Mouse (Mus musculus) 3T3-L1 (cell line): ENCODE results near the gene Rxfp4.
A peak's percentile ranks its signal among the peaks of the same experiment; 100 is the strongest.
"Not testable (repeated sequence)": the region's sequence is repeated elsewhere in the genome, so short reads cannot be mapped to it uniquely, and the experiment has no call there.

Source experiments
- DNase-seq: peaks from one replicate; pipeline ENCODE4 v3.0.0-alpha.2; 2015; ENCODE audit warnings: low read depth, low spot score

Rxfp4 gene

DNA sequence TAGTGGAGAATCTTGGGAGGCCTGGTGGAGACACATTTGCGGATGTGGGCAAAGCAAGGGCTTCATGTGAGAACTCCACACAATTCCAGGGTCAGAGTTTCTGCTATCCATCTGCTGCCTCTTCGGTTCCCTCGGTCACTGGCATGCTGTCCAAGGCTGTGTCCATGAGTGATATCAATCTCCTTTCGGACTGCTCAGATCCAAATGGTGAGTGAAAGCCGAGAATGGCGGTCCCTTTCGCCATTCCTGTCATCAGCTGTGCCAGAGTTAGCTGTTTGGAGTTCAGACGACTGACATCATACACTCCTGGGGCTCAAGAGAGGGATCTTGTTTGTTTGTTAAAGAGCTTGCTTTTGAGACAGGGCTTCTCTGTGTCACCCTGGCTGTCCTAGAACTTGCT is 38.5 kb downstream of the Rxfp4 start:
- no peak for DNase-seq

DNA sequence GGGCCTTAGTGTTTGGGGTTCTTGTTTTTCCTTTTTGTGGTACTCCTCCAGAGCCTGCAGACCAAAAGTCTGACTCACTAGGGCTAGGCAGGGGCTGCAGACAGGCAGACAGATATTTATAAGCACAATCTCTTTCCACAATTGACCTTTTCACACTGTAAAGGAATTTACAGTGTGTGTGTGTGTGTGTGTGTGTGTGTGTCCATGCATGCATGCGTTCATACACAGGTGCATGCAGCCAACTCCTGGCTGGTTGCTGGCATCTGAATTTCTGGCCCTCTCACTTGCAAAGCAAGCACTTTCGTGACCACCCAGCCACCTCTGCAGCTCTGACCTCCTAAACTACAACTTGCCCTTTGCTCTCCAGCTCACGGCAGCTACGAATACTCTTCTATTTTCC is 43.9 kb downstream of the Rxfp4 start:
- DNase-seq, result peak; percentile 53

DNA sequence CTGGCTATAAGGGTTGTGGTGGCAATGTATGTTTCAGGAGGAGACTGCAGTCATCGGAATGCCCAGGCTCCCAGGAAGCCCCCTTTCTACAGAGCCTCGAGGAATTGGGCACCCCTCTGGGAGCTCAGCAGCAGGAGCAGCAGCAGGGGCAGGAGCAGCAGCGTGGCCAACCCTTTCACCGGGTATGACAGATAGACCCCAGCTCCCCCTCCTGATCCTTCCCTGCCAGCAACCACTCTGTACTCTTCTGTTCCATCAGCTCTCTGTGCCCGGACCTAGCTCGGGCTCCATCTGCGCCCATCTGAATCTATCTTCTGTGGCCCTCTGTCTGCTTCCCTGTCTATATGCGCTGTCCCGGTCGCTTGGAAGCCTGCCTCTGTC is 45.2 kb downstream of the Rxfp4 start:
- no peak for DNase-seq

DNA sequence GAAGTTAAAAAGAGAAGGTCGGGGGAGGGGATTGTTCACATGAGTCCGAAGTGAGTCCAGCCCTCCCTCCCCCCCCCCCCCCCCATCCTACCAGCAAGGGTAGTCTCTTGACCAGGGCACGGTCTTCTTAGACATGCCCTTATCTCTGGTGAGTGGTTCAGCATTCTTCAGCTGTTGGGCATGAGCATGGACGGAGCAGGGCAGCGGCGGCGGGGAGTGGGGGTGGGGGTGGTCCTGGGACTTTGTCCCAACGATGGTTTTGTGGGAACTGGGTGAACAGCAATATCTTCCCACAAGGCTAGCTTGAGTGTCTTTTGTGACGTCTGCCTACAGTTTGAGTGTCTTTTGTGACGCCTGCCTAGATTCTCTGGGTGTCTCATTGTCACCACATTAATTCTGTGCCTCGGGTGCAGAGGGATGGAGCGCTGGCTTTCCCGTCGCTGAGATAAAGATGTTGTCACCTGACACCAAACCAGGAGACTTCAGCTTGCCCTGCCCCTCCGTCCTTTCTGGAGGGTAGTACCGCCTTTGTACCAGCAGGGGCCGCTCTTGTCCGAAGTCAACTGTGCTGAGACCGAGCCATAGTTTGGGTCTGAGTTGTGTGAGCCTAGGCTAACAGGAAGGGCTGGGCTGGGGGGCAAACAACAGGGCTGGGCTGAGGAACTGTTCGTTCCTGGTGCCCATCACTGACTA is 45.7 kb downstream of the Rxfp4 start:
- peak; percentile 92 for DNase-seq

DNA sequence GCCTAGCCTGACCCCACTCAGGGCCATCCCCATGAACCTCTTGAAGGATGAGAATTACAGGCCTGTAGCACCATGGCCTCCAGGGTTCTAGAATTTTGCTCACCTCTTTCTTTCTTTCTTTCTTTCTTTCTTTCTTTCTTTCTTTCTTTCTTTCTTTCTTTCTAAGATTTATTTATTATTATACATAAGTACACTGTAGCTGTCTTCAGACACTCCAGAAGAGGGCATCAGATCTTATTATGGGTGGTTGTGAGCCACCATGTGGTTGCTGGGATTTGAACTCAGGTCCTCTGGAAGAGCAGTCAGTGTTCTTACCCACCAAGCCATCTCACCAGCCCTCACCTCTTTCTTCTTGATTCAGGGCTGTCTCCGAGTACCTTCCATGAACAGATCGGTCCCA is 47.3 kb downstream of the Rxfp4 start, which contains the start of gene Arhgef2:
Gene Arhgef2 (plus strand): TSS at position 301 of the 400 bp plus-strand sequence.
- not testable (repeated sequence) for DNase-seq

DNA sequence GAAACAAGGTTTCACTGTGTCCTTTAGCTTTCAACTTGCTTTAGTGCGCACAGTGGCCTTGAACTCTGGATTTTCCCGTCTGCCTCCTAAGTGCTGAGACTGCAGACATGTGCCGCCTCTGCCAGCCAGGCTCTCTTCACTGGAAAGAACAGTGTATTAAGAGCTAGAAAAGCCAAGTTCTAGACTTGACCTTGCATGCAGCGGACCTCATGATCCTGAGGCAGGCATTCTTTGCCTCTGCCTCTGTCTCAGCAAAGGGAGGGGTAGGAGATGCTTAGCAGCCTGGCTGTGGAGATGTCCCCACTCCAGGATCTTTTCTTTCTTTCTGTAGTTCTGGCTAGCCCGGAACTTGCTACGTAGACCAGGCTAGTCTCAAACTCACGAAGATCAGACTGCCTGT is 48.1 kb downstream of the Rxfp4 start:
- no peak for DNase-seq

DNA sequence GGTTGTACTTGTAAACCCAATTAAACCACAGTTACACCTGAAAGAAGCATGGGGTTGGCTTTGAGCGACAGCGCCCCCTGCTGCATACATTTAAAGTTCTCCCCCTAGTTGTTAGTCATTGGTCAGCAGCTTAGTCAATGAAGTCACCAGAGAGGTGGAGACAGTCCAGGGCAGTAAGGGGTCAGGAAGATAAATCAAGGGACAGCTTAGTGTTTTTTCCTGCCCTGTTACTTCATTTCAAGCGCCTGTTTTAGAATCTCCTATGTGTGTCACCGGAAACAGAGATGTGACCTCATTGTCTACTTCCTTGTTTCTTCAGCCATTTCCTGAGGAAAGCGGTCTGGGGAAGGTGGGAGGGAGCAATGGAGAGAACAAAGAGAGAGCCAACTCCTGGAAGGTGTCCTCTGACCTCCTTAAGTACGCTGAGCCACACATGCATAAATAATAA is 49.2 kb downstream of the Rxfp4 start:
- DNase-seq, result peak; percentile 88

DNA sequence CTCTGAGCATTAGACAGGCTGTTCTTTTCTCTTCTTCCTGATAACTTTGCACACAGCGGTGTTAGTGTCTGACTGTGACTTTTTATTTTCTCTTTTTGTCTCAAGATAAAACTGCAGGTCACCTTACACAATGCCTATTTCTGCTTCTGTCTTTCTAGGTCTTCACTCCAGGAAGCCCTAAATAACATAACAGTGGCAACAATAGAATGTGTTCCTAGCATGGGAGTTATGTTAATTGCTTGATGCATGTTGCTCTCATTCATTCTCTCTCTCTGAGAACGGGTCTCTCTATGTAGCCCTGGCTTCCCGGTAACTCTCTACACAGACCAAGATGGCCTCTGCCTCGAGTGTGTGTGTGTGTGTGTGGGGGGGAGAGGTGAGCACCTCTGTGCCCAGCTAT is 50.5 kb downstream of the Rxfp4 start:
- no peak for DNase-seq
